Mouse (Mus musculus): ENCODE measurements at regions not wholly inside any gene's neighbourhood (a gene's known extent, or its start where the extent isn't known, plus 50 kb on each side); places are given as distances from the start of the nearest gene placed in this dataset.
A peak's percentile ranks its signal among the peaks of the same experiment; 100 is the strongest.

DNA sequence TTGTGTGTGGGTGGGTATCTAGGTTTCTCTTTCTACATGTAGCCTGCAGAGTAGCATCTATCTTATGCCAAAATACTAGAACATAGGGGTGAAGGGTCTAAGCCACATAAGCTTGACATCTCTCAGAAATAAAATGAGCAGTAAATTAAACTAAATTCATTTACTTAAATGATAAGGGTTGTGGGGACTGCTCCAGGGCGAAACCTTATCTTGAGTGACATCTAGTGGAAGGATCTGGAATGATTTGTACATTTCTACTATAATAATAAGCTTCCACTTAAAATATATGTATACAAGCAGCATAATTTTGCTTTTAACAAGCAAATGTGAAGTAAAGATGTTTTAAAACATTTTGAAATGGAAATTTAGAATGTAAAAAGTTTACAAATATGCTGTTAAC, 271.4 kb downstream of the Vgll3 start:
- Histone ChIP-seq H3K27ac (no peak overlapping the region), H3K4me3 (replicated peaks) (no peak overlapping the region), H3K4me2 (replicated peaks) (no peak overlapping the region), H3K4me1 (replicated peaks) (no peaks in the 10 kb centered on the region), H3K9me3 (no peaks in the 10 kb centered on the region), H3K36me3 (no peaks in the 10 kb centered on the region), H3K9ac (replicated peaks) (no peak overlapping the region), H3K27me3 (no peaks in the 10 kb centered on the region)
- WGBS: 13% methylated on average over 1 of the region's 1 CpGs
- ATAC-seq: no peak

DNA sequence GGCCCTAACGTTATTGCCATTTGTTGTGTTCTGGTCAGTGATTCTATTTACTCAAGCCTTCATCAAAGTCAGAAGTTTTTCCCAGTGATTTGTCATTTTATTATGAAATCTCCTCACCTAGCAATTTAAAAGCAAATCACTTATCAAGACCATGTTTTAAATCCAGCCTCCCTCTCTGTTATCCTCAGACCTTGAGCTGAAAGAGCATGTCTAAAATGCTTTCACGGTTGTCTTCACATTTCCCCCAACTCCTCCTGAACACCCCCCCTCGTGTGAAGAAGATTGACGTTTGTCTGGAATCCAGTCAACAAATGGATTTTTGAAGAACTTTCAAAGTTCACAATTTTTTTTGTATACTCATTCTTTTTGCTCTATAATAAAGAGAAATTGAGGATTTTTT, 277.7 kb downstream of the Vgll3 start:
- 17% methylated on average over 4 of the region's 4 CpGs for WGBS
- no peak for ATAC-seq
- no peak overlapping the region for H3K4me3 ChIP-seq (replicated peaks)
- H3K27ac ChIP-seq: no peak overlapping the region
- H3K9ac ChIP-seq (replicated peaks): no peak overlapping the region
- no peaks in the 10 kb centered on the region for H3K36me3 ChIP-seq
- no peaks in the 10 kb centered on the region for H3K27me3 ChIP-seq
- no peak overlapping the region for H3K4me2 ChIP-seq (replicated peaks)
- H3K9me3 ChIP-seq: no peaks in the 10 kb centered on the region
- H3K4me1 ChIP-seq (replicated peaks): peaks cover 3% of the 10 kb centered on the region; the same call in 1 of the 2 replicates

DNA sequence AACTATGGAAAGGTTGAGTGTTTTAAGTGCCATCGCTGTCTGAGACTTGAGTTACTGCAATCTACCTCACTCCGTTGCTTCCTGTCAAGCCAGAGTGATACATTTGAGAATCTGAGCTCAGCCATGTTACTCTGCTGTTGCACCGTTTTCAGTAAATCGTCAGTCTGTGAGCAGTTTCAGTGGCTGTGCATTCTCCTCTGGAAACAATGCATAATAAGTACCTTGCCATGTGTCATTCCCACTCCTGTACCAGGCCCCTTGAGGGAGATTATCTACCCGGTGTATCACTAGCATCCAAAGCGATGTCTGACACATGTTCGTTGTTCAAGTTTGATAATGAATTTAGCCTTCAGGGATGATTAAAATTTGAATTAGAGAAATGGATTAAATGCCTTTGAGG, 280.6 kb downstream of the Vgll3 start:
- H3K4me2 ChIP-seq (replicated peaks): no peak overlapping the region
- H3K27me3 ChIP-seq: no peaks in the 10 kb centered on the region
- no peaks in the 10 kb centered on the region for H3K9me3 ChIP-seq
- H3K9ac ChIP-seq (replicated peaks): no peak overlapping the region
- no peak overlapping the region for H3K27ac ChIP-seq
- peaks cover 3% of the 10 kb centered on the region; the same call in 1 of the 2 replicates for H3K4me1 ChIP-seq (replicated peaks)
- WGBS: 51% methylated on average over 7 of the region's 7 CpGs
- no peak overlapping the region for H3K4me3 ChIP-seq (replicated peaks)
- H3K36me3 ChIP-seq: no peaks in the 10 kb centered on the region
- peak; percentile 84 for ATAC-seq

DNA sequence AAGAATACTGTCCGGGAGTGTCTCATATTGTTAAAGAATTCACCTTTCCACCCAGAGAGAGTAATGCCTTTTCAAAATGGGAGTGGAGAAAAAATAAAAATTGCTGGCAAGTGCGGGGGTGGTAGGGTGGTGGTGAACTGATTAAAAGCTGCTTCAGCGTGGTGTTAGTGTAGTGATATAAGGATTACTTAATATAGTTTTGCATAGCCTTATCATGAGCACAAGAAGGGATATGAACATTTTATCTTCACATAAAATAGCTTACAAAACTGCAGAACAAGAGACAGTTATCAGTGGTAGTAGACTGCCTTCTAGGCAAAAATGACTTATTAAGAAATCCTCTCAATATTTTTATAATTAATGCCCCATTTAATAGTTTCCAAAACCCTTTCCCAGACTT, 302.9 kb downstream of the Vgll3 start:
- H3K9ac ChIP-seq (replicated peaks): no peak overlapping the region
- H3K9me3 ChIP-seq: no peaks in the 10 kb centered on the region
- H3K4me2 ChIP-seq (replicated peaks): no peak overlapping the region
- H3K27ac ChIP-seq: no peak overlapping the region
- no peaks in the 10 kb centered on the region for H3K27me3 ChIP-seq
- no peaks in the 10 kb centered on the region; the same call in 1 of the 2 replicates for H3K4me1 ChIP-seq (replicated peaks)
- no peak overlapping the region for H3K4me3 ChIP-seq (replicated peaks)
- H3K36me3 ChIP-seq: no peaks in the 10 kb centered on the region
- ATAC-seq: no peak
- WGBS: 85% methylated on average over 3 of the region's 3 CpGs

DNA sequence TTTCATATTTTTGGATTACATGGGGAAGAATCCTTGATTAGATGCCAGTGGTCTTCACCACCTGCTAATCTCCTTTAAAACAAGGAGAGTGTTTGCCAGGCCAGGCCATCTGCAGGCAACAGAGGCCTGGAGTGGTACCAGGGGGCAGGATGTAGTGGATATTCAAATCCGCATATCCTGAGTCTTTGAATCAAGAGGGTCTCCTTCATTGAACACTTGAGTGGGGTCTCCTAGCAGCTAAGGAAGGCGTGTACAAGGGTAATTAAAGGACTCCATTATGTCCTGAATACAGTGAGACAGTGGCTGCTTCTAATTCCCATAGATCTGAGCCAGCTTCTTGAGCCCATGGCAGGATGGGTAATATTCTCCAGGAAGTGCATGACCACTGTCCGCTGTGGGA, 322.7 kb downstream of the Vgll3 start:
- Histone ChIP-seq H3K27ac (no peak overlapping the region), H3K4me1 (replicated peaks) (no peaks in the 10 kb centered on the region), H3K4me3 (replicated peaks) (no peak overlapping the region), H3K9ac (replicated peaks) (no peak overlapping the region), H3K9me3 (no peaks in the 10 kb centered on the region), H3K27me3 (no peaks in the 10 kb centered on the region), H3K36me3 (no peaks in the 10 kb centered on the region), H3K4me2 (replicated peaks) (no peak overlapping the region)
- ATAC-seq: no peak
- WGBS: 78% methylated on average over 3 of the region's 3 CpGs

DNA sequence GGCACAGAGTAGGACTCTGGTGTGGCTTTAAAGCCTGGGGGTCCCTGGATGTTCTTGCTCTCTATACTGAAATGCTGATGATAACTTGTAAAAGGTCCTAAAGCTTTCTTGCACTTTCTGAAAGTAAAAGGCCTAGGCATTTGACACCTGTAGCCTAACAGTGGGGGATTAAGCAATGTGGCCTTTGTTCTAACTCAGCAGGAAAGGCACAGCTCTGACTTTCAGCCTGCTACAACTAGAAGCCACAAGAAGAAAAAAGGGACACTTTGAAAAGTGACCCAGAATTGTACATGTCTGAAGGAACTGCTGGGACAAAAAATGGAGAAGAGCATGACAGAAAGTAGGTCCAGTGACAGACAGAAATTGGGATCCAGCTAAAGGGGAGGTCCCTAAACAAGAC, 329.7 kb downstream of the Vgll3 start:
- no peaks in the 10 kb centered on the region for H3K9me3 ChIP-seq
- no peak overlapping the region for H3K9ac ChIP-seq (replicated peaks)
- H3K27me3 ChIP-seq: no peaks in the 10 kb centered on the region
- H3K4me1 ChIP-seq (replicated peaks): no peaks in the 10 kb centered on the region
- no peaks in the 10 kb centered on the region for H3K36me3 ChIP-seq
- ATAC-seq: no peak
- H3K4me2 ChIP-seq (replicated peaks): no peak overlapping the region
- H3K27ac ChIP-seq: no peak overlapping the region
- H3K4me3 ChIP-seq (replicated peaks): no peak overlapping the region

DNA sequence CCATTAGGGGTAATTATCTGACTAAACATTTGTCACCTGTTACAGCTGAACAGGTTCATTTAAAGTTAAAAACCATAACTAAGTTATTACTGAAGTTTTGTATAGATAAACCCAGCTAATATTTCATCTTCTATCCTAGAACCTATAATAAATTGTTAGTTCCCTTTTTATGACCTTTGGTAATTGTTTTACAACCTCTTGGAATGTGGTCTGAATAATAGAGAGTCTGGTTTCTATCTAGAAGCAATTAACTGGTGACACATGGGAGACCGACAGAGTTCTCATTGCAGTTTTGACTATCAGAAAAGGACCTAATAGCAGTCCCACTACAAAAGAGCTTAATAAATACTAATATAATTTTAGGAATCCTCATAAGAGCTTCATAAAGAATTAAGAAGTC, 330.2 kb downstream of the Vgll3 start:
- Histone ChIP-seq H3K4me2 (replicated peaks) (no peak overlapping the region), H3K9ac (replicated peaks) (no peak overlapping the region), H3K36me3 (no peaks in the 10 kb centered on the region), H3K27me3 (no peaks in the 10 kb centered on the region), H3K9me3 (no peaks in the 10 kb centered on the region), H3K4me1 (replicated peaks) (no peaks in the 10 kb centered on the region), H3K4me3 (replicated peaks) (no peak overlapping the region), H3K27ac (no peak overlapping the region)
- ATAC-seq: no peak
- WGBS: 73% methylated on average over 1 of the region's 1 CpGs

DNA sequence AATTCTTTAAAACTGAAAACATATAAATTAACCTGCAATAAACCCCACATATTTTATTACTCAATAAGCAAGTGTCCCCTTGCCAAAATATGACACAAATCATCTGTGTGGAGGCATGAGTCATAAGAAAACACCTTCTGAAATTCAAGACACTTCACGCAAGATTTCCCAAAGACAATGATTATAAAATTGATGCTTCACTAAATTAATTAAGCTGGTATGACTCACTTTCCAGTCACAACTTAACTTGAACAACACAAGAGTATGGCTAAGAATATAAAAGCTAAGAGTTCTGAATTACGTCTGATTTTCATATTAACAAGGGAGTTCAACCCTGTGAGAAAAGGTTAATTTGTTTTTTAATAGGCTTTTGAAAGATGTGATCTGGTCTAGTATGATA, 353.2 kb downstream of the Vgll3 start:
- Histone ChIP-seq H3K27me3 (no peaks in the 10 kb centered on the region), H3K27ac (no peak overlapping the region), H3K9me3 (no peaks in the 10 kb centered on the region), H3K36me3 (no peaks in the 10 kb centered on the region), H3K4me3 (replicated peaks) (no peak overlapping the region), H3K9ac (replicated peaks) (no peak overlapping the region), H3K4me2 (replicated peaks) (no peak overlapping the region), H3K4me1 (replicated peaks) (no peaks in the 10 kb centered on the region)
- ATAC-seq: no peak
- WGBS: 86% methylated on average over 2 of the region's 2 CpGs

DNA sequence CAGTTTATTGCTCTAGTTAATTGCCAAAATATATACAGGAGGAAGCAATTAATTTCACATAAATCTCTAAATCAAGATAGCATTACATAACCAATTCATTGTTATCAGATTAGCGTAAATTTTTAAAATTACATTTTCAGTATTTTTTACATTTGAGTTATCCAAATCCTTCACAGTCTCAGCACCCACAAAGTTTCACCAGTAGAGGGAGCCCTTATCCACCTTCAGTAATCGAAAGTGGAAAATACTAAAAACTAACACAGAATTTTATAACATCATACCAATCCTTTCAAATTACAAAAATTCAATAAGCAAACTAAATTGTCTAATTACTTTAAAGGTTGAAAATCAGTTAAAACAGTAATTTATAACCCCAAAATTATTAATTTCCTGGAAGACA, 375.7 kb downstream of the Vgll3 start:
- ATAC-seq: no peak

DNA sequence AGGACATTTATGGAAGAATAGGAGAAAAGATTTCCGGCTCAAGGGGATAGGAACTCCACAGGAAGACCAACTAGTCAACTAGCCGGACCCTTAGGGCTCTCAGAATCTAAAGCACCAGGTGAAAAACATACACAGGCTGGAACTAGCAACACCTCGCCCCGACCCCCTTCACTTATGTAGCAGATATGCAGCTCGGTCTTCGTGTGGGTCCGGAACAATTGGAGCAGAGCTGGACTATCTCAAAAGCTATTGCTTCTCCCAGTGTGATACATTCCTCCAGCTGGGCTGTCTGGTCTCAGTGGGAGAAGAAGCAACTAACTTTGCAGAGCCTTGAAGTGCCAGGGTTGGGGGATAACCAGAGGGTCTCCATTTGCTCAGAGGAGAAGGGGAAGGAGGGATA, 386.3 kb downstream of the Vgll3 start:
- Histone ChIP-seq H3K4me1 (replicated peaks) (no peaks in the 10 kb centered on the region), H3K9ac (replicated peaks) (no peak overlapping the region), H3K27me3 (no peaks in the 10 kb centered on the region), H3K27ac (no peak overlapping the region), H3K4me2 (replicated peaks) (no peak overlapping the region), H3K4me3 (replicated peaks) (no peak overlapping the region), H3K36me3 (no peaks in the 10 kb centered on the region), H3K9me3 (no peaks in the 10 kb centered on the region)
- no peak for ATAC-seq
- WGBS: 91% methylated on average over 7 of the region's 7 CpGs

More for the DNA sequence above, 375.7 kb downstream of the Vgll3 start:
- Histone ChIP-seq H3K4me3 (replicated peaks) (no peak overlapping the region), H3K9ac (replicated peaks) (no peak overlapping the region), H3K4me1 (replicated peaks) (no peaks in the 10 kb centered on the region), H3K4me2 (replicated peaks) (no peak overlapping the region), H3K36me3 (no peaks in the 10 kb centered on the region), H3K27ac (no peak overlapping the region), H3K27me3 (no peaks in the 10 kb centered on the region), H3K9me3 (no peaks in the 10 kb centered on the region)
- WGBS: 30% methylated on average over 2 of the region's 2 CpGs

All from midbrain, embryonic 13.5 days (tissue).